Mouse (Mus musculus) brown adipose tissue, adult 24 weeks (tissue): ENCODE measurements at regions not wholly inside any gene's neighbourhood (a gene's known extent, or its start where the extent isn't known, plus 50 kb on each side); places are given as distances from the start of the nearest gene placed in this dataset.

Experiments used
- H3K27ac ChIP-seq: fragments of 200-500 bp; replicated peaks from 2 replicates; pipeline ENCODE4 v1.5.1; 2012; ENCODE audit warnings: low read depth, mild to moderate bottlenecking, low read length
- H3K4me1 ChIP-seq: fragments of 200-500 bp; 2 replicates; pipeline ENCODE4 v1.6.1; 2012; ENCODE audit warnings: low read length, mixed read lengths; ENCODE audit not compliant: control insufficient read depth, insufficient read depth, insufficient read length
- H3K4me3 ChIP-seq: fragments of 200-500 bp; 2 replicates; pipeline ENCODE4 v1.5.1; 2012; ENCODE audit warnings: low read depth, mild to moderate bottlenecking, low read length, moderate library complexity; ENCODE audit not compliant: insufficient read depth

GRCm38 (mm10) chr4:87718166-87718805, 314.9 kb downstream of the Mllt3 start:
- Histone ChIP-seq H3K27ac (no peak overlapping the region), H3K4me1 (no peaks in the 10 kb centered on the region), H3K4me3 (no peak overlapping the region)

DNA sequence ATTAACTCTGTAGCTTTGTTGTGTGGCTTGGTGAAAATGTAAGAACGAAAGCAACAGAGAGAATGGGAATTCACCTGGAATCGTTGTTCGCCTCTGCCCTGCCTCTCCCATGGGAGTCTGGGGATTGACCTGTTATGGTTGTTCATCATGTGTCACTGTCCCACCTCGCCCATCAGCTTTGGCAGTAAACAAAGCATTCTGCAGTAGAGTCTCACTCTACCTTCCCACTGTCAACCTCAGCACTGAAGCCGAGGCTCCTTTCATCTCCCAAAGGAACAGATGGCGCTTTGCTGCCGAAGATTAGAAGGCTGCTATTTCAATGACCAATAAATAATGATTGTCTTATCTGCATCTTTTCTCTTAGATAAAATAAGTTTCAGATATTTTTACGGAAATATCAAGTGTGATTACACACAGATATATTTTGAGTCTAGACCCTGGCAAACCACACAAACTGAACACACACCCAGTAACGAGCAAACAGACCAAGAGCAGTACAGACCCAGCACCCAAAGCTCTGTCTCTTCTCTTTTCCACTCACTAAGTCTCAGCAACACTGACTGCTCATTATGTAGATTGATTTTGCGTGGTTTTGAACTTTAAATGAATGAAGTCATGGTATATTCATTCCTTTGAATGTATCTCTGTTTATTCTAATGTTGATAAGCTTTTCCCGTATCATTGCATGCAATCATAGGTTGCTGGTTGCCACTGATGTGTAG, 317.8 kb downstream of the Mllt3 start:
- H3K27ac ChIP-seq, result no peak overlapping the region

DNA sequence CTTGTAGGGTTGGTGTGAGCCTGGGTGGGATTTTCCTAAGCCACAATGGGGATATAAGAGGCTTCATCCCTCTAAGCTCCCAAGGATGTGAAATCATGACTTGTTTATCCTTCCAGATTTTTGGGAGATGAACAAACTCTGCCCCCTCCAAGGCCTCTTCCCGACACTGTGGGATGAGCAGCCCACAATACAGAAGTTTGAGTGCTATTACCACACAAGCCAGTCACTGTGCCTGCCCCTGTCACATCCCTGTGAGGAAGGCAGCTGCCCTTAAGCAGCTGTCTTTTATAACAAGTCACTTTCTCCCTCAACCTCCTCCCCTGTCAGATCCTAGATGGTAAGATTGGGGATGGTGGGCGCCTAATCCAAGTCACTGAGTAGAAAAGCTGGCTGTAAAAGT, 320.5 kb downstream of the Mllt3 start:
- Histone ChIP-seq H3K27ac (no peak overlapping the region), H3K4me1 (no peaks in the 10 kb centered on the region), H3K4me3 (no peak overlapping the region)

More for the DNA sequence above, 317.8 kb downstream of the Mllt3 start:
- H3K4me3 ChIP-seq, result no peak overlapping the region
- no peaks in the 10 kb centered on the region for H3K4me1 ChIP-seq

GRCm38 (mm10) chr4:87712286-87712685, 320.9 kb downstream of the Mllt3 start:
- Histone ChIP-seq H3K4me3 (no peak overlapping the region), H3K27ac (no peak overlapping the region), H3K4me1 (no peaks in the 10 kb centered on the region)

- no peak overlapping the region for H3K4me3 ChIP-seq
- no peak overlapping the region for H3K27ac ChIP-seq
- no peaks in the 10 kb centered on the region for H3K4me1 ChIP-seq
Measured at GRCm38 (mm10) chr4:87711185-87711827, 321.9 kb downstream of the Mllt3 start.

GRCm38 (mm10) chr4:87708981-87709645, 324.1 kb downstream of the Mllt3 start:
- no peaks in the 10 kb centered on the region for H3K4me1 ChIP-seq
- H3K4me3 ChIP-seq, result no peak overlapping the region
- H3K27ac ChIP-seq, result no peak overlapping the region

- no peak overlapping the region for H3K4me3 ChIP-seq
- no peaks in the 10 kb centered on the region for H3K4me1 ChIP-seq
- no peak overlapping the region for H3K27ac ChIP-seq
Measured at GRCm38 (mm10) chr4:87707386-87707785, 325.8 kb downstream of the Mllt3 start.

GRCm38 (mm10) chr4:87702834-87703233, 330.3 kb downstream of the Mllt3 start:
- no peak overlapping the region for H3K4me3 ChIP-seq
- no peak overlapping the region for H3K27ac ChIP-seq
- H3K4me1 ChIP-seq, result no peaks in the 10 kb centered on the region

- H3K27ac ChIP-seq, result no peak overlapping the region
- no peaks in the 10 kb centered on the region for H3K4me1 ChIP-seq
- no peak overlapping the region for H3K4me3 ChIP-seq
Measured at GRCm38 (mm10) chr4:87702290-87702689, 330.9 kb downstream of the Mllt3 start.

DNA sequence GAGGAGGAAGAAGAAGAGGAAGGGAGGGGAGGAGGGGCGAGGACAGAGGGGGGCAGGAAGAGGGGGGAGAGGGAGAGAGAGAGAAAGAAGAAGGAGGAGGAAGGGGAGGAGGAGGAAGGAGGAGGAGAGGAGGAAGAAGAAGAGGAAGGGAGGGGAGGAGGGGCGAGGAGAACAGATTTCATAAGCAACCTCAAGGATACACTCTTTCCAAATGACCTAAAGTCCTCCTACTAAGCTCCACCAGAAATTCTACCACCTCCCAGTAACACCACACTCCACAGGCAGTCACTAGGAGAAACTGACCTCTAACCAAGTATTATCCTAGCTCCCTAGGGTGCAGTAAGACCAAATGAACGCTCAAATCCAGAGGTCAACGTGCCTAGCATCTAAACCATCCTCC, 332.1 kb downstream of the Mllt3 start:
- no peak overlapping the region for H3K27ac ChIP-seq
- H3K4me3 ChIP-seq, result no peak overlapping the region
- H3K4me1 ChIP-seq, result no peaks in the 10 kb centered on the region

GRCm38 (mm10) chr4:87700508-87700907, 332.7 kb downstream of the Mllt3 start:
- no peaks in the 10 kb centered on the region for H3K4me1 ChIP-seq

DNA sequence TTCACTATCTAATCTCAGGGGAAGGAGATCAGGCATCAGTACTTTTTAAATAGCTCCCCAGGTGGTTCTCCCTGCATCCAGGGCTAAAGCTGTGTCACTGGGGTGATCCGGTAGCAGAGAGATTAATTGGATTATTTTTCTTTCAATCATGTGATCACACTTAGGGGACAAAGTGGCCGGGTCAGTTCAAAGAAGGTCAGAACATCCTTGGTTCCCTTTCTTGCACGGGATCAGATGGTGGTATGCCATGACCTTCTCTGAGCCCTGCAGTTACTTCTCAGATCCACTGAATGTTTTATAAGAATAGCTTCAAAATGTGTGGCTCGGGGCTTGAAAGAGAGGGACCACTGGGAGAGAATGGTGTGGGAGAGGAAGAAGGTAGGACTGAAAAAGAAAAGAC, 333.6 kb downstream of the Mllt3 start:
- Histone ChIP-seq H3K4me1 (no peaks in the 10 kb centered on the region), H3K27ac (no peak overlapping the region), H3K4me3 (no peak overlapping the region)

More at GRCm38 (mm10) chr4:87700508-87700907, 332.7 kb downstream of the Mllt3 start:
- Histone ChIP-seq H3K27ac (no peak overlapping the region), H3K4me3 (no peak overlapping the region)

GRCm38 (mm10) chr4:87698750-87699149, 334.4 kb downstream of the Mllt3 start:
- Histone ChIP-seq H3K27ac (no peak overlapping the region), H3K4me3 (no peak overlapping the region), H3K4me1 (no peaks in the 10 kb centered on the region)

GRCm38 (mm10) chr4:87696921-87697320, 336.2 kb downstream of the Mllt3 start:
- no peak overlapping the region for H3K4me3 ChIP-seq
- H3K4me1 ChIP-seq, result no peaks in the 10 kb centered on the region
- H3K27ac ChIP-seq, result no peak overlapping the region

DNA sequence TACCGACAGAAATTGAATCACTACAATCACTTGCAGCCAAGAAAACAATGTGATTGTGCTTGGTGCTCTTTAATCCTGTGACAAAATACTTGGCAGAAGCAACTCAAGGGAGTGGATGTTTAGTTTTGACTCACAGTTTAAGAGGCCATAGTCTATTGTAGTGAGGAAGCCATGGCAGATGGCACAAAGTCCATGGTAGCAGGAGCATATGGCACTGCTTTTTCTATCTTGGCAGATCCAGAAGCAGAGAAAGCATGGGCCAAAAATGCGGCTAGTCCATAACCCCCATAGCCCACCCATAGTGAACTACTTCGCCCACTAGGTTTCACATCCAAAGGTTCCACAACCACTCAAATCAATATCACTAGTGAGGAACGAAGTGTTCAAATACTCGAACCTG, 337.4 kb downstream of the Mllt3 start:
- Histone ChIP-seq H3K4me1 (no peaks in the 10 kb centered on the region), H3K27ac (no peak overlapping the region), H3K4me3 (no peak overlapping the region)
